Mouse (Mus musculus) cerebellum, adult (tissue): ENCODE results near the gene Miga2.
A peak's percentile ranks its signal among the peaks of the same experiment; 100 is the strongest.

Source experiments
- ATAC-seq: cut with Nextera tagmentation; 2 replicates; pipeline ENCODE4 v1.9.2; 2017; ENCODE audit warnings: mild to moderate bottlenecking, moderate library complexity, mixed read lengths; ENCODE audit not compliant: insufficient number of reproducible peaks, low FRiP score, low TSS enrichment

Miga2 gene

DNA sequence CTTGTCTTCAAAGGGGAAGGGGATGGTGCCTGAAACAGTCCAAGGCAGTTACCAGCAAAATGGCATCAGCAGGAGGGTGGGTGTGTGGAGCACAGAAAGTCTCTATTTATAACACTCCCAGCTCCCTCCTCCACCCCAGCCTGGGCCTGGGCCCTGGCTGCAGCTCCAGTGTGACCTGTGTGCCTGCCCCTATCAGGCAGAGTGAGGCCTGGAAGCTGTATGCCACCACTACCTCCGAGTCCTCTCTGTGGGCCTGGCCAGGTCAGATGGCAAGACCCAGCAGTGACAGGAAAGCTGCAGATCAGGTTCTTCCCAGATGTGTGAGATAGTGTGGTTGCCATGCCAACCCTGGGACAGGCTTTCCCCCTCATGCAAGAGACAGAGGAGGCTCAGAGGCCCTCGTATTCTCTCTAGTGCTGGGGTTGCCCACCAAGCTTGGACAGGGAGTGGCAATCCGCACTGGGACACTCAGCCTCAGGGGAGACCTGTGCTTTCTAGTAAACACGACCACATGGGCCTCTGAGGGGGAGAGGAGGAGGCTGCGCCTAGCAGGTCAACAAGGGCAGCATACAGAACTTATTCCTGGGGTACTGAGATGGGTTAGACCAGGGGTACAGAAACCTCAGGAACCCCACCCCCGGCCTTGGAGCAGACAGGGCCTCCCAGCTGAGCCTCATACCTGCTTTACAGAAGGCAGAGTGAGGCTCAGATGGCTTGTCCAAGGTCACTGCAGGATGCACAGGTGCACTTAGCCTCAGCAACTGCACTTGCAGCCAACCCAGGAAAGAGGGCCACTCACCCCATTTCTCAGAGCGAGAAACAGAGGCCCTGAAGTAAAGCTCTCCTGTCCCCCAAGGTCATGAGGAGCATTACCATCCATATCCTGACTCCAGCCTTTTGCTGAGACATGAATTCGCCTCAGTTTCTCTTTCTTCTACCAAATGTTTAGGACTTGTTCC, 6.2 kb upstream of the Miga2 start:
- no peak for ATAC-seq

DNA sequence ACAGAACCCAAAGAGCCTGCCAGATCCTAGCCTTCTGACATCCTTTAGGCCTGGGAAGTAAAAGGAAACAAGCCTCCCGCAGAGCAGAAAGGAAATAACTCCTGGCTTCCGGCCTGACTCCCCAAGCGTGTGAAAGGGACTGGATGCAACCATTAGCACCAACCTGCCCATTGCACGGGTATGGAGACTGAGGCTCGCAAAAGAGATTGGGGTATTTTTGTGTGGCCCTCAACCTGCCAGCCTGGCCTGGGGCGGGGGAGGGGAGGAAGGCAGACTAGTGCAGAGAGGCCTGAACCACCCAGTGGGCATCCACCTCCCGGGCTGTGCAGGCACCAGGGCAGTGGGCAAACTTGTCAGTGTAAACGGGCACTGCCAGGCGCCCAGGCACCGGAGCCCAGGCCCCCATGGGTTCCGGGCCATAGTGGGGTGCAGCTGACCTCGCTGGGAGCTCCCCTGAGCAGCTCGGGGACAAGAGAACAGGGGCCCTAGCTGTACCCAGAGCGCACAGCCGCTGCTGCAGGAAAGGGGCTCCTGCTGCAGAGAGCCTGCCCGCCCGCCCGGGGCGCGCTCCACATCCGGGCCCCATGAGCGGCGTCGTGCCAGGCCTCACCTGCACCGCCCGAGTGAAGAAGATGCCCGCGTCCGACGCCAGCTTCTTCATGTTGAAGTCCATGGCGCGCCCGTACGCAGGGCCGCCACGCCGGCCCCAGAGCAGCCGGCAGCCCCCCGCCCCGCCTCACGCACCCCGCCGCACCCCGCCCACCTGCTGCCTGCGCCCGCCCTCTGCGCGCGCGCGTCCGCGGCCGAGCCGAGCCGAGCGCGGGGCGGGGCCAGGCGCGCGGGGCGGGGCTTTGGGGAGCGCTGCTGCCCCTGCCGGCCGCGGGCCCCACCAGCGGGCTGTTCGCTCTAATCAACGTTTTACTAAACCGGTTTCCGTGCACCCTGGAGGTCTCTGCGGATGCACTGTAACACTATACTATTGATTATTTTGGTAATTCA, 5.2 kb upstream of the Miga2 start, which contains the start of gene Sh3glb2:
Sh3glb2 (minus strand) TSS at position 805 of the 999 bp plus-strand sequence.
- peak; percentile 29; the same call in 1 of the 2 replicates for ATAC-seq

DNA sequence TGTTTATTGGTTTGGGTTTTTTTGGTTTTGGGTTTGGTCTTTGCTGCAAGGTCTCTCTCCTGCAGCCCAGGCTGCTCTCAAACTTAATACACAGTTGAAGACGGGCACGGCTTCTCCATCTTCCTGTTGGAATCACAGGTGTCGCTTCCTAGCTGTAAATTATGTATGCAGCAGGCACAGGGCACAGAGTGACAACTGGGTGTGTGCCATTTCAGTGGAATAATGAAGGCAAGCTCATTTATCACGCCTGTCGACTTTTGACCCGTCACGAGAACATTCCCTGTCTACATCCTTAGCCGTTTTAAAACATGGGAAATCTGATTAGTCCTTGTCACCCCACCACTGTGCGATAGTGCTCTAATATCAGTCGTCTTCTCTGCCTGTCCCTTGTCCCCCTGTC, 3.4 kb upstream of the Miga2 start:
- no peak for ATAC-seq

DNA sequence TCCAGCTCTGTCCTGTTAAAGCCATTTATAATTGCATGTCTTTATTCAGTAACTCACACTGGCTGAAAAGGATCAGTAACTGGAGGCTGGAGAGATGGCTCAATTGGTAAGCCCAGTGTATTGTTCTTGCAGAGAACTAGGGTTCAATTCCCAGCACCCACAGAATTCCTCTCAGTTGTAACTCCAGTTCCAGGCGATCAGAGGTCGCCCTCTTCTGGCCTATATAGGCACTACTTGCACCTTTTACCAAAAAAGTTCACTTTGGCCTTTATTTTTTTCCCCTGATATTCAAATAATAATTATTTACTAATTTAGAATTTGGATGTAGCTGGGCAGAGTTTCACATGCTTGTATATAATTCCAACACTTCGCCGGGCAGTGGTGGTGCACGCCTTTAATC, 1.2 kb upstream of the Miga2 start:
- no peak for ATAC-seq

DNA sequence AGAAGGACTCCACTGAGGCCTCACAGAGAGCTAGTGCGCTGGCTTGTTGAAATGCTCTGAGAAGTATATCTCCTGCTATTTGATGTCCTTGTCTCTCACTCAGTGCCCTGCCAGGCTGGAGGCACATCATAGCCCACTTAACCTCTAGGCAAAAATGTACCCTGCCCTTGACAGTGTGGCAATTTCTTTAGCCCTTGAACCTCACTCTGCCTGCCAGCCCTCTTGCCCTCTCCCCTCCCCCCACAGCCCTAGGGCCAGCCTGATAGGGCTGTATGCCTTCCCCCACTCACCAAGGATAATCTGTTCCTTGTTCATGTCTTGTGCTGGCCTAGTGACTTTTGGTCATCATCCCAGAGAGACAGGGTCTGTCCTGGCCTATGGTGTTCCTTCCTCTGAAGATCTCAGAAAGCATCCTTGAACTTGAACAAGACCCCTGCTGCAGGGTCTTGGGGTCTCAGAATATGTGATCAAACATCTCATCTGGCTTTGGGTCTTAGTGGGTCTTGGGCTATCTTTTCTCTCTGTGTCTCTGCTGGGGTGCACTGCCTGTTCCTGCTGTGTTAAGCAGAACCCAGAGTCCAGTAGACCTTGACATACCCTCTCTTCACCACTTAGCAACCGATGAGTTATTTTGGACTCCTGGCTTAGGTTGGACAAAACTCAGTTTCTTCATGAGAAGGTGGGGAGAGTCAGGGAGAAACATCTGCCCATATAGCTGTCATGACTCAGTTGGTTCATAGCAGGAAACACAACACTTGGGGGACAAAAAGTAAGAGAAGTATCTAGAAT, 1.4 kb downstream of the Miga2 start:
- no peak for ATAC-seq

DNA sequence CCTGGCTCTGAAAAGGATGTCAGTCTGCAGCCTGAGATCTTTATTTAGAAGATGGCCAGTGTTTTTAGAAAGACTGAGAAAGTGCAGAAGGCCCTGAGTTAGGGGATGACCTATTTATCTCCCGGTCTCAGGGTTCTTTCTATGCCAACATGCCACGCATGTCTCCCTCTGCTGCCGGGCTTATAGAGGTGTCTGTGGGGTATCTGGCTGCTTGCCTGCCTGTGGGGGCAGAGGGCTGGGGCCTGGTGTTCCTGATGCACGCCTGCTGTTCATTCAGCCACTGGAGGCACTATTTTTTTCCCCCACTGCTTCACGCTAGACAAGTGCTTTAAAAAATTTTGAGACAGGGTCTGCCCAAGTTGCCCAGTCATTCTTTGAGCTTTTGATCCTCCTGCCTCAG, 2.2 kb downstream of the Miga2 start:
- ATAC-seq = no peak

DNA sequence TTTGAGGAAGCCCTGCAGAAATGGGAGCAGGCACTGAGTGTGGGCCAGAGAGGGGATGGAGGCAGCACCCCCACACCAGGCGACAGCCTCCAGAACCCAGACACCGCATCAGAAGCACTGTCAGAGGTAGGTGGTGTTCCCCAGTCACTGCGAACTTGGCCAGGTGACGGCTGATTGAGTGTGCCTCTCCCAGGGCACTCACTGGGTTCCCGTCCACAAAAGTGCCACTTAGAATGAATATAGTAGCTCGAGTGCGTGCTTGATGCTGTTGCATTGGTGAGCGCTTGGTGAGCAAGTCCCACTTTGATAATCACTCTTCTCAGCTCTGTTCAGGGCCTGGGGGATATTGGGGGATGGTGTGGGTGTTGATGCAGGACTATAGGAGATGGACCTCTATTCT, 7.5 kb downstream of the Miga2 start:
- no peak for ATAC-seq

DNA sequence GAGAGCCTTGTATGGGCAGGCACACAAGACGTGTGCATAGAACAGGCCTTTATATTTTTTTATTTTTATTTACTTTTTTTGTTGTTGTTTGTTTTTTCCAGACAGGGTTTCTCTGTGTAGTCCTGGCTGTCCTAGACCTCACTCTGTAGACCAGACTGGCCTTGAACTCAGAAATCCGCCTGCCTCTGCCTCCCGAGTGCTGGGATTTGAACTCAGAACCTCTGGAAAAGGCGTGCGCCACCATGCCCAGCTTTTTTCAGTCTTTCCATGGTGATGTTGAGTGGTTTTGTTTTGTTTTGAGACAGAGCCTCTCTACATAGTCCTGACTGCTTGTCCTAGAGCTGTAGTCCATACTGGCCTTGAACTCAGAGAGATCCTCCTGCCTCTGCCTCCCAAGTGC, 8.7 kb downstream of the Miga2 start:
- no peak for ATAC-seq

DNA sequence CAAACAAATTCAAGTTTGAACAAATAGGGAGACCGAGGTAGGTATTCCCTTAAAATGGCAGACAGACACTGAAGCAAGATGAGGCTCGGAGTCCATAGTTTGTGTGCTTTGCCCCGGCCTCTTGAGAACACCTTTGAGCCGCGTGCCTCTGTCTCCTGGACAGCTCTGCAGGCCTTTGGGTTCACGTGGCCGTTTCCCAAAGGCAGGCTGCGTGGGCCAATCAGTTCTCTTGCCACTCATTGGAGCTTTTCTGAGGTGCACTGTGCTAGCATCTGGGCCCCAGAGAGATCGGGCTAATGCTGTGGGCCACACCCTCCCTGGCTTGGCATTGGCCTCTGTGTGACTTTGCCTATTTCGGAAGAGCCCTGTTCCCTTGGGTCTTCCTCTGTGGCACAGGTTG, 11.9 kb downstream of the Miga2 start:
- no peak for ATAC-seq

DNA sequence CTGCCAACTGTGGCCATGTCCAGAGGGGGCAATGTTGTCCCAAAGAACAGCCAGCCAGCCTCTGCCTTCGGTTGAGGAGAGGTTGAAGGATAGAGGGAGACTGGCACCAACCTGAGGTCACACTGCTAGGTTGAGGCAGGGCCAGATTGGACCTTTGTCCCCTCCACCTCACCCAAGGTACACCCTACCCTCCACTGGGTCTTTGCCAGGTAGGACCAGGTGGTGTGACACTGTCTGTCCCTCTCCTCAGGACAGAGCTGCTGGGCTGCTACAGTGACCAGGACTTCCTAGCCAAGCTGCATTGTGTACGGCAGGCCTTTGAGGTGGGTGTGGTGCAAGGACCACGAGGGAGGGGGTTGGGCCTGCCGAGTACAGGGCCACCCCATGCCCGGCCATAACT, 13.7 kb downstream of the Miga2 start:
- no peak for ATAC-seq

DNA sequence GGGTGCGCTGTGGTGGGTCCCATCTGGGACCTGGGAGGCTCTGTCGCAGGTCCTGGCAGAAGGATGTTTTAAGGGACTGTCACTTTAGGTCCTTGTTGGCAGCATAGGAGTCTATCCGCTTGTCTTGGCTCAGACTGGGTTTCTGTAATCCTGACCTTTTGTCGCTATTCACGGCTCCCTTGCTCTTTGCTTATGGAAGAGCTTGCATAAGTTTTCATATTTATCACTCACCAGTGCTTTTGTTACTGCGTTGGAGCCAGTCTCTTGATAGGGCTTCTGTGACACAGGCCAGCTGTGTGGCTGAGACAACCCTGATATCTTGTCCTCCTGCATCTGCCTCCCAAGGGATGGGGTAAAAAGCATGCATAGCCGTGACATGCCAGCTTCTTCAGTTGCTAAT, 15.3 kb downstream of the Miga2 start:
- ATAC-seq = no peak

DNA sequence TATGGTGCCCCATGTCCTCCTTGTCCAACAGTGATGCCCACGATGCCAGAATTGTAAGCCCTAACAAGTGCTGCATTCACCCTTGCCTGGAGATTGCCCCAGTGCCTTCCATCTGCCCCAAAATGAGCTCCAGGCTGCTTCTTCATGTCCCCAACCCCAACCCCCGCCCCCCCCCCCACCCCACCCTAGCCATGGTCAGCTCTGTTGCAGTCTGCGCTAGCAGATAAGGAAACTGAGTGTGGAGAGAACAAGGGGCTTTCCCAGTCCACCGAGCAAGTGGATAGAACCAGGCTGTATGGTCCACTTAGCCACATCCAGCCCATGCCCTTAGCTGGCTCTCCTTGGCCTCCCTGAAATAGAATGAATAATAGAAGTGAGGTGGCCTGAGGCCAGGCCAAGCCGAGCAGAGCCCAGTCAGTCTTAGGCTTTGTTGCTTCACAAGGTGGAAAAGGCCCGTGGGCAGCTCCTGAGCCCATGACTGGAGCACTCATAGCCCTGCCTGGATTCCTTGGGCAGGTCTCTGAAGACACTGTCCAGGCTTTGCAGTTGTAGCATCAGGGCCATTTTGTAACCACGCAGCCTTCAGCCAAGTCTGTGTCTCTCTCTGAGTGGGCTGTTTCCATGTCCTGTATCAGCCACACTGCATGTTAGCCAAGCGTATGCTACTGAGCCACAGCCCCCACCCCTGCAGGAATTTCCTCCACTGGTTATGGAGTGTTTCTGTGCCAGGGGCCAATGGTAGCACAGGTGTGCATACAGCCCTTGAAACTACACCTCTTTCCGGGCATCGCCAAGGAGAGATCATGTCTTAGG, 16.7 kb downstream of the Miga2 start:
- no peak for ATAC-seq

DNA sequence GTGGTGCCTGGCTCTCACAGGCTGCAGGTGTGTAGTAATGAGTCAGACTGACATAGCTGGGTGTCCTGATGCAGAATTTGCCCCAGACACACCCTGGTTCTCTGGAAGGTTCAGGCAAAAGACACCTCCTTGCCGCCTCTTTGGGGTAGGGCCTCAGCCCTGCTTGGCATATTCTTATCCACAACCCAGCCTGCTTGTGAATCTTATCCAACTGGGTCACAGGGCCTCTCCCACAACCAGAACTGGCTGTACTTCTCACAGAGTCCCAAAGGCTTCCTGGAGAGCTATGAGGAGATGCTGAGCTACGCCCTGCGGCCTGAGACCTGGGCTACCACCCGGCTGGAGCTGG, 17.3 kb downstream of the Miga2 start:
- no peak for ATAC-seq

DNA sequence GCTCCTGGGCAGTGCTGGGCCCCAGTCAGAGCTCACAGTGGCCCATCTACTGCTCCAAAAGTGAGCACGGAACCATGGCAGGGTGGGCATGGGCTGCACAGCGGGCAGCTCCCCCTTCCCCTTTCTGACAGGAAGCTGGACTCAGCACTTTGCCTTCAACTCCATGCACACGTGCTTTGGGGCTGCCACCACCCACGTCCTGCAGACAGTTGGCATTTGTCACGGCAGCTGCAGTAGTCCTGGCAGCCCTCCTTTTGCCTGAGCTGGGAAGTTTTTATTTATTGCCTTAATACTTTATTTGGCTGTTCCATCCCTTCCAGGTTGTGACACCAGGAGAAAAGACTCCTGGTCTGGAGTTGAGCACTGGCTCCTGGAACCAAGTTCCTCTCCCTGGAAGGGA, 20.8 kb downstream of the Miga2 start:
- no peak for ATAC-seq

DNA sequence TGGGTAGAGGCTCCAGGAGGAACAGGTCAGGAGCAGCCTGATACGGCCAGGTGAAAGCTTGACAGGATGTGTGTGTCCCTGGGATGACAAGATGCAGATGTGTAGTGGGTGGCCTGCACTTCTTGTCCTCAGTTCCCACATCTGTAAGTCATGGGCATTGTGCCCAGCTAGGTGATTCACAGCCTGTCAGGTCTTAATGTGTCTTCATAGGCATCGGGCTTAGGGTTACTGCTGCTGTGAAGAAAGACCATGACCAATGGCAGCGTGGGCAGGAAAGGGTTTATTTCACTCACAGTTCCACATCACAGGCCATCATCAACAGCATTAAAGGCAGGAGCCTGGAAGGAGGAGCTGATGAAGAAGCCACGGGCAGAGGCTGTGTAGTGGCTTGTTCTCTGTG, 21.6 kb downstream of the Miga2 start:
- no peak for ATAC-seq

DNA sequence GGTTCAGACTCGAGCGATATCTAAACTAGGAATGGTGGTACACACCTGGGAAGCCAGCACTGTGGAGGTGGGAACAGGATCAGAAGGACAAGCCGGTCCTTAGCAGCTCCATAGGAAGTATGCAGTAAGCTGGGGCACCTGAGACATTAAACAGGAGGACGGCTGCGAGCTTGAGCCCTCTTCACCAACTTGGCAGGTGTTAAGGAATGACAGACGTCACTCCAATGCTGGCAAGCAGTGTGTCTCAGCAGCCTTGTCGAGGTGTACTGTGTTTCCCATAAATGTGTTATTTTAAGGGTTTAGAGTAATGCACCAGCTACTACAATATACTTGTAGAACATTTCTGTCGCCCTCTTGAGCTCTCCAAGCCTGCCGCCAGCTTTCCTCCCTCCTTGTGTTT, 22.9 kb downstream of the Miga2 start:
- ATAC-seq = no peak

DNA sequence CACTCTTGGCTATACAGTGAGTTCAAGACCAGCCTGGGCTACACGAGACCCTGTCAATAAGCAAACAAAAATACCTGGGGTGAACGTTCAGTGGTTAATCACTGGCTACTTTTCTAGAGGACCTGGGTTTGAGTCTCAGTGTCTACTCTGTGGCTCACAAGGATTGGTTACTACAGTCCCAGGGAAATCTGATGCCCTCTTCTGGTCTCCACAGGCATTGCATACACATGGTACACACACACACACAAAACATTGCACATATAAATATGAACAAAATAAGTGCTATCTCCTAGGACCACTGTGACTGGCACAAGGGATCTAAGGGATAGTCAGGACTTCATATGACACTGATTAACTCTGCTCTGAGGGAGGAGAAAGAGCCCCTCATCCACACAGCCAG, 25.0 kb downstream of the Miga2 start:
- no peak for ATAC-seq

DNA sequence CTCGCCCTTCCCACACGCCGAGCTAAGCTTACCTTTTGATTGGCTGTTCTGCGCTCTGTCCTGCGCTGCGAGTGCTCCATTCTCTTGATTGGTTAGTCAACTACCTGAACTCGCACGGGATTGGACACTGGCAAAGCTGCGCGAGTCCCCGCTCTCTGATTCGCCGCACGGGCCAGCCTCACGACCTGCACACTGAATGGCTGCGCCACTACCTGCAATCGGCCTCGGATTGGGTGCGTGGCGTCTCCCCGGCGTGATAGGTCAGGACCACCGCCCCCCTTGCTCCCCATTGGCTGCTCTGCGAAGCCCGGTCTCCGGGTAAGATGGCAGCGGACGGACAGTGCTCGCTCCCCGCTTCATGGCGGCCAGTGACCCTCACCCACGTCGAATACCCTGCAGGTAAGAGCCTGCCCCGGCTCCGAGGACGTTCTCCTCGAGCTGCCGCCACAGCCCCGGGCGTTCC, 28.1 kb downstream of the Miga2 start, which contains the start of gene Dolpp1:
Dolpp1 (plus strand) TSS at position 141 of the 463 bp plus-strand sequence.
- peak; percentile 95 for ATAC-seq
